Mouse (Mus musculus) forebrain, embryonic 16.5 days (tissue): ENCODE measurements around the gene Tnfrsf18. TPM values are rescaled to one million over a fixed set of nuclear protein-coding genes. Genes with fewer than 3 reads are reported as not detected.

ENCODE experiments used
- ATAC-seq: fragments of 200-750 bp; cut with Nextera tagmentation; 2 replicates; pipeline ENCODE4 v1.8.0; 2017; ENCODE audit warnings: mild to moderate bottlenecking, moderate library complexity
- H3K27ac ChIP-seq: fragments of 300-500 bp; sonication (generic); 2 replicates; pipeline ENCODE4 v1.5.1; 2014; ENCODE audit warnings: low read length, control low read depth
- H3K27me3 ChIP-seq: fragments of 300-500 bp; sonication (generic); replicated peaks from 2 replicates; pipeline ENCODE4 v1.6.1; 2014; ENCODE audit warnings: low read length; ENCODE audit not compliant: control insufficient read depth, insufficient read depth
- H3K36me3 ChIP-seq: fragments of 300-500 bp; sonication (generic); 2 replicates; pipeline ENCODE4 v1.6.1; 2014; ENCODE audit not compliant: control insufficient read depth, insufficient read depth
- H3K4me1 ChIP-seq: fragments of 300-500 bp; sonication (generic); replicated peaks from 2 replicates; pipeline ENCODE4 v1.6.1; 2014; ENCODE audit warnings: low read length; ENCODE audit not compliant: control insufficient read depth, insufficient read depth
- H3K4me2 ChIP-seq: fragments of 300-500 bp; sonication (generic); 2 replicates; pipeline ENCODE4 v1.6.1; 2014; ENCODE audit warnings: mild to moderate bottlenecking, low read length, control low read depth
- H3K4me3 ChIP-seq: fragments of 300-500 bp; sonication (generic); replicated peaks from 2 replicates; pipeline ENCODE4 v1.5.1; 2014; ENCODE audit warnings: mild to moderate bottlenecking, low read length, control low read depth
- H3K9ac ChIP-seq: fragments of 300-500 bp; sonication (generic); replicated peaks from 2 replicates; pipeline ENCODE4 v1.6.1; 2014; ENCODE audit warnings: low read depth, low read length, control low read depth
- H3K9me3 ChIP-seq: fragments of 300-500 bp; sonication (generic); 2 replicates; pipeline ENCODE4 v1.6.1; 2016; ENCODE audit warnings: low read length; ENCODE audit not compliant: control insufficient read depth
- WGBS: fragments of 180-500 bp; shearing (Covaris S2); extraction: QIAGEN DNeasy Blood & Tissue Kit; methylation state at CpG from one replicate; pipeline ENCODE4 v1.1.7; 2014; 5-methylcytosine and 5-hydroxymethylcytosine counted together
- polyA plus RNA-seq: library from polyadenylated mRNA; unstranded; fragments of >200 nt; fragmentation: Nextera tagmentation; extraction: Ambion mirVana; gene quantifications from 2 replicates; pipeline ENCODE4 v1.2.1, GENCODE M21; 2015

The Tnfrsf18 gene
- 0.60 and 1.5 TPM in 2 replicates for polyA plus RNA-seq

- WGBS, result 62% methylated on average over 4 of the region's 4 CpGs
- H3K9me3 ChIP-seq, result no peaks in the 10 kb centered on the region
- ATAC-seq, result no peak
Observed at GRCm38 (mm10) chr4:156026013-156026412, at the start of gene Tnfrsf18. Gene Tnfrsf18 (plus strand): TSS chr4:156026164.

DNA sequence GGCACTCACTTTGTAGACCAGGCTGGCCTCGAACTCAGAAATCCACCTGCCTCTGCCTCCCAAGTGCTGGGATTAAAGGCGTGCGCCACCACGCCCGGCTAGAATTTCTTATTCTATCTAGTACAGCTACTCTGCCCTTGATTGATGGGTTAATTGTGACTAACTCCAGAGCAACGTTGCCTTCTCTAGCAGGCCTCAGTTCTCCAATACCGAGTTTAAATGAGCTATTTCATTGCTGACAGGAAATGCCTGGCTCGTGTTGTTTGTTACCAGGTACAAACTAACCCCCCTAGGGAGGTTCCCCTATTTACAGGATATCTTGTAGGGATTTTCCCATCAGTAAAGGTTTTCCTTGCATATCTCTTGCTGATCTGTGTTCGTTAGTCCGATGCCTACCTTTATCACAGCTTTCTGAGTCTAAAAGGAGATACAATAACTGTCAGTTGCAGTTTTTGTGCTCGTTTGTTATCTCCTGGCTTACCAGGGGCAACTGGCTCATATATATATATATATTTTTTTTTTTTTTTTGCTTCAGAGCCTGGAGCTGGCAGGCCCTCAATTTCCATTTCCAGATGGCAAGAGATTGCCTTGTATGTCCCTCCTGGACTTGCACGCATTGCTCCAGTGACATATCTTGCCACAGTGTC lies 44.4 kb upstream of the Tnfrsf18 start:
- 75% methylated on average over 12 of the region's 12 CpGs for WGBS
- H3K27me3 ChIP-seq, result 0 out of 2 replicates have a peak, but pooled peaks cover 2% of the 10 kb centered on the region
- no peak overlapping the region for H3K27ac ChIP-seq
- H3K36me3 ChIP-seq, result no peaks in the 10 kb centered on the region
- no peak for ATAC-seq
- no peak overlapping the region for H3K4me2 ChIP-seq
- no peaks in the 10 kb centered on the region for H3K9me3 ChIP-seq
- H3K4me3 ChIP-seq, result no peak overlapping the region
- no peak overlapping the region for H3K9ac ChIP-seq
- H3K4me1 ChIP-seq, result 0 out of 2 replicates have a peak, but pooled peaks cover 4% of the 10 kb centered on the region

More at GRCm38 (mm10) chr4:156026013-156026412, at the start of gene Tnfrsf18:
- H3K4me3 ChIP-seq, result no peak within 1 kb of the TSS
- H3K36me3 ChIP-seq, result no peaks in the 10 kb centered on the region
- H3K27me3 ChIP-seq, result no peaks in the 10 kb centered on the region
- H3K9ac ChIP-seq, result no peak within 1 kb of the TSS
- H3K4me2 ChIP-seq, result no peak within 1 kb of the TSS
- H3K4me1 ChIP-seq, result peaks cover 8% of the 10 kb centered on the region
- no peak within 1 kb of the TSS for H3K27ac ChIP-seq

GRCm38 (mm10) chr4:155983788-155984187 lies 42.2 kb upstream of the Tnfrsf18 start:
- Histone ChIP-seq H3K9ac (no peak overlapping the region), H3K9me3 (no peaks in the 10 kb centered on the region), H3K4me3 (no peak overlapping the region), H3K27ac (no peak overlapping the region), H3K4me2 (no peak overlapping the region), H3K27me3 (0 out of 2 replicates have a peak, but pooled peaks cover 2% of the 10 kb centered on the region), H3K36me3 (no peaks in the 10 kb centered on the region), H3K4me1 (0 out of 2 replicates have a peak, but pooled peaks cover 4% of the 10 kb centered on the region)
- WGBS, result 7% methylated on average over 2 of the region's 2 CpGs
- ATAC-seq, result 0 out of 2 replicates have a peak, but pooled peaks have one; percentile 55

DNA sequence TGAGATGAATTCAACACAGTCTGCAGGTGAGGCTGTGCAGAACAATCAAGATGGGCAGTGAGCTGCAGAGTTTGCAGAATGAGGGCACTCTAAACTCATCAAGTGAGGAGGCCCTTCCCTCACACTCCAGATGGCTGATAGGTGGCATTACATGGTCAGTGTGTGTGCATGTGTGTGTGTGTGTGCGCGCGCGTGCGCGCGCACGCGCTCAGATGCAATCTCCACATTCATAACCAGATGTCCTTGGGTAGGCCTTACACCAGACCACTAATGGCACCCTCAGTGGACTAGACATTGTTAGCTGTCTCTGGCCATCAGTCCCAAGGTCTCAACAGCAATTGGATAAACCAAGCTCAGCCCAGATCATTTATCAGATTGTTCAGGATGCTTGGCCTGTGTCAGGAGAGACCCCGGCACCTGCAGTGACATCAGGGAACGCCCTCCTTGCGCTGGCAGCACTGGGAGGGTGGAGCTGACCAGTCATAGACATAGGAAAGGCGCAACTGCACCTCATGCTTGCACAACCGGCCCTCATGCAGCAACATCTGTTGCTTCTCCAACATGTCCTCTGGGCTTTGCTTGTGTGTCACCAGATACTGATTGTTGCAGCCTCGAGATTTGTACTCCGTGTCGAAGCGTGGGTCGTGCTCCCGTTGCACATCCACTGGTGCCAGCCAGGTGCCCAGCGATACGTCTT lies 34.6 kb upstream of the Tnfrsf18 start:
- H3K4me1 ChIP-seq, result peaks cover 22% of the 10 kb centered on the region
- H3K4me3 ChIP-seq, result peak overlapping the region; percentile 74
- H3K27ac ChIP-seq, result peak overlapping the region; percentile 95; the same call in 1 of the 2 replicates
- H3K27me3 ChIP-seq, result no peaks in the 10 kb centered on the region
- peak overlapping the region; percentile 99 for H3K4me2 ChIP-seq
- H3K9me3 ChIP-seq, result no peaks in the 10 kb centered on the region
- H3K9ac ChIP-seq, result peak overlapping the region; percentile 81
- 87% methylated on average over 22 of the region's 22 CpGs for WGBS
- no peak for ATAC-seq
- H3K36me3 ChIP-seq, result no peaks in the 10 kb centered on the region

DNA sequence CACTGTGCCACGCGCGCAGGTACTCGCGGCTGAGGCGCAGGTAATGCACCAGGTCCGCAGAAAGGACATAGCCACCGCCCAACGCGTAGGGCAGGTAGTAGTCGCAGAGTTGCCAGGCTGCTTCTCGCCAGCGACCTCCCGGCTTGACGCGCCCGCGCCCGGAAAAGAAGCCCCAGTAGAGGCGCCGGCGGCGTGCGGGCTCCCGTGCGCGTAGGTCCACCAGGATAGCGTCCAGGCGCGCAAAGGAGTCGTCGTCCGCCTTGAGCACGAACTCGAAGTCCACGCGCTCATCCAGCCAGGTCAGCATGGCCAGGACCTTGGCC lies 34.1 kb upstream of the Tnfrsf18 start:
- Histone ChIP-seq H3K4me2 (peak overlapping the region; percentile 99), H3K9ac (peak overlapping the region; percentile 81), H3K9me3 (no peaks in the 10 kb centered on the region), H3K36me3 (no peaks in the 10 kb centered on the region), H3K27ac (peak overlapping the region; percentile 95), H3K27me3 (no peaks in the 10 kb centered on the region), H3K4me1 (peaks cover 22% of the 10 kb centered on the region), H3K4me3 (peak overlapping the region; percentile 74)
- 29% methylated on average over 37 of the region's 37 CpGs for WGBS
- ATAC-seq, result peak; percentile 2; the same call in 1 of the 2 replicates

- no peaks in the 10 kb centered on the region for H3K9me3 ChIP-seq
- peak; percentile 89 for ATAC-seq
Observed at GRCm38 (mm10) chr4:155992241-155992905, 33.6 kb upstream of the Tnfrsf18 start, which contains the start of the genes B3galt6 and Sdf4. Gene B3galt6 (minus strand): TSS chr4:155992649. Gene Sdf4 (plus strand): TSS chr4:155992872.

DNA sequence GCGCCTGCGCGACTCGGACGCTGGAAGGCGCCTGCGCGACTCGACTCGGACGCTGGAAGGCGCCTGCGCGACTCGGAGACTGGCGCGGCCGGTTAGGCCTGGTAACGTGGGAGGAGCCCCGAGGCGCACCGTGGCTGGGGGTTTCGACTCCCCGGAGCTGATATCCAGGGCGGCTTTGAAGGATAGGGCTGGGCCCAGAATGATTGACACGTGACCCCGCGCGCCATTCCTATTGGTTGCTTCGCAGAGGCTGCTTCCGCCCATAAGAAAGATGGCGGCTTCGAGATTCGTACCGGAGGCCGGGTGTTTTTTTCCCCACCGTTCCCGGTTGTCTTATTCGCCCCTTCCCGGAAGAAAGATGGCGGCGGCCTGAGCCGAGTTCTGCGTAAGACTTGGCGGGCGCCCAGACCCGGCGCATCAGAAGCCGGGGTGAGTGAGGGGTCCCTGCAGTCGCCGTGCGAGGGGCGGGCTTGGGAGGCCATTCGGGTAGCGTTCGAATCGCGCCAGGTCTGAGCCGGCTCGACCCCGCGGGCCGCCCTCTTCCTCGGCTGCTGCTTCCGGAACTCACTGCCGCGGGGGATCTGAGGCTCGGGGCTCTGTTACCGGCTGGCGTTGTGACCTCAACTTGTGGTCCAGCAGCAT lies 32.9 kb upstream of the Tnfrsf18 start:
- H3K36me3 ChIP-seq, result no peaks in the 10 kb centered on the region
- H3K27ac ChIP-seq, result peak overlapping the region; percentile 96
- H3K9ac ChIP-seq, result peak overlapping the region; percentile 81
- no peaks in the 10 kb centered on the region for H3K9me3 ChIP-seq
- ATAC-seq, result peak; percentile 86
- H3K4me1 ChIP-seq, result peaks cover 22% of the 10 kb centered on the region
- H3K4me2 ChIP-seq, result peak overlapping the region; percentile 68
- no peaks in the 10 kb centered on the region for H3K27me3 ChIP-seq
- peak overlapping the region; percentile 61 for H3K4me3 ChIP-seq
- WGBS, result under 1% methylated on average over 70 of the region's 70 CpGs

More at GRCm38 (mm10) chr4:155992241-155992905, 33.6 kb upstream of the Tnfrsf18 start, which contains the start of the genes B3galt6 and Sdf4:
- Histone ChIP-seq H3K27ac (peak within 1 kb of the TSS; percentile 96), H3K4me3 (peak within 1 kb of the TSS; percentile 74), H3K9ac (peak within 1 kb of the TSS; percentile 81), H3K27me3 (no peaks in the 10 kb centered on the region), H3K36me3 (no peaks in the 10 kb centered on the region), H3K4me2 (peak within 1 kb of the TSS; percentile 99), H3K4me1 (peaks cover 22% of the 10 kb centered on the region)
- under 1% methylated on average over 94 of the region's 99 CpGs for WGBS

- 4% methylated on average over 15 of the region's 15 CpGs for WGBS
- ATAC-seq, result no peak
- H3K9ac ChIP-seq, result peak overlapping the region; percentile 81
Observed at GRCm38 (mm10) chr4:155993606-155994005, 32.4 kb upstream of the Tnfrsf18 start.

More at GRCm38 (mm10) chr4:155993606-155994005, 32.4 kb upstream of the Tnfrsf18 start:
- Histone ChIP-seq H3K4me1 (peaks cover 22% of the 10 kb centered on the region), H3K27ac (peak overlapping the region; percentile 96), H3K4me2 (peak overlapping the region; percentile 68), H3K4me3 (peak overlapping the region; percentile 61), H3K27me3 (no peaks in the 10 kb centered on the region), H3K36me3 (no peaks in the 10 kb centered on the region), H3K9me3 (no peaks in the 10 kb centered on the region)
